Mouse (Mus musculus) liver, postnatal 0 days (tissue): Measurements from ENCODE around the gene Spocd1.

ENCODE experiments used
- CTCF ChIP-seq: sonication (generic); IDR thresholded peaks from 2 replicates; pipeline ENCODE4 v1.5.1; 2016; ENCODE audit warnings: antibody characterized with exemption, low read depth
- EP300 ChIP-seq: IDR thresholded peaks from 2 replicates; pipeline ENCODE4 v1.6.1; 2016; ENCODE audit warnings: antibody characterized with exemption, low read depth, mild to moderate bottlenecking

GRCm38 (mm10) chr4:129928124-129928751, 811 bp upstream of the Spocd1 start:
- TF ChIP-seq CTCF (peak; percentile 96), EP300 (no peak)
